Mouse (Mus musculus) heart, embryonic 10.5 days (tissue): ENCODE results near the gene Pstpip1. TPM values are rescaled to one million over a fixed set of nuclear protein-coding genes. Genes with fewer than 3 reads are reported as not detected.

ENCODE experiments used
- DNase-seq: peaks from one replicate; pipeline ENCODE4 v3.0.0-alpha.2; 2017; ENCODE audit warnings: low spot score
- H3K27ac ChIP-seq: fragments of 300-500 bp; sonication (generic); 2 replicates; pipeline ENCODE4 v1.5.1; 2016; ENCODE audit warnings: mild to moderate bottlenecking
- H3K27me3 ChIP-seq: fragments of 300-500 bp; sonication (generic); 2 replicates; pipeline ENCODE4 v1.6.1; 2016; ENCODE audit warnings: mild to moderate bottlenecking; ENCODE audit not compliant: poor library complexity, insufficient read depth, severe bottlenecking
- H3K36me3 ChIP-seq: fragments of 300-500 bp; sonication (generic); 2 replicates; pipeline ENCODE4 v1.6.1; 2016; ENCODE audit warnings: mild to moderate bottlenecking, moderate library complexity
- H3K4me1 ChIP-seq: fragments of 300-500 bp; sonication (generic); 2 replicates; pipeline ENCODE4 v1.6.1; 2016; ENCODE audit warnings: mild to moderate bottlenecking
- H3K4me3 ChIP-seq: fragments of 300-500 bp; sonication (generic); 2 replicates; pipeline ENCODE4 v1.5.1; 2016; ENCODE audit warnings: mild to moderate bottlenecking, moderate library complexity
- H3K9me3 ChIP-seq: fragments of 300-500 bp; sonication (generic); 2 replicates; pipeline ENCODE4 v1.6.1; 2016; ENCODE audit warnings: mild to moderate bottlenecking, moderate library complexity
- WGBS: fragments of 180-500 bp; shearing (Covaris S2); methylation state at CpG from one replicate; pipeline ENCODE4 v1.1.7; 2016; 5-methylcytosine and 5-hydroxymethylcytosine counted together
- polyA plus RNA-seq: library from polyadenylated mRNA; unstranded; fragments of >200 nt; fragmentation: Nextera tagmentation; extraction: Ambion mirVana; gene quantifications from 2 replicates; pipeline ENCODE4 v1.2.1, GENCODE M21; 2016

Pstpip1 gene
- polyA plus RNA-seq, 1 experiment from 2014 or later, result 1.2 TPM

GRCm38 (mm10) chr9:56134614-56135013 is 44.9 kb downstream of the Pstpip1 start:
- DNase-seq, result no peak
- Histone ChIP-seq H3K9me3 (no peaks in the 10 kb centered on the region), H3K36me3 (peaks cover 68% of the 10 kb centered on the region), H3K27ac (no peak overlapping the region), H3K4me3 (no peak overlapping the region), H3K27me3 (no peaks in the 10 kb centered on the region), H3K4me1 (peaks cover 38% of the 10 kb centered on the region)
- 91% methylated on average over 4 of the region's 4 CpGs for WGBS

GRCm38 (mm10) chr9:56135590-56136197 is 45.9 kb downstream of the Pstpip1 start:
- Histone ChIP-seq H3K4me1 (peaks cover 28% of the 10 kb centered on the region), H3K27me3 (no peaks in the 10 kb centered on the region), H3K27ac (no peak overlapping the region), H3K36me3 (peaks cover 71% of the 10 kb centered on the region), H3K4me3 (no peak overlapping the region), H3K9me3 (no peaks in the 10 kb centered on the region)
- 90% methylated on average over 4 of the region's 4 CpGs for WGBS
- DNase-seq, result no peak

GRCm38 (mm10) chr9:56141776-56142175 is 52.0 kb downstream of the Pstpip1 start:
- Histone ChIP-seq H3K9me3 (no peaks in the 10 kb centered on the region), H3K27ac (no peak overlapping the region), H3K4me3 (no peak overlapping the region), H3K27me3 (no peaks in the 10 kb centered on the region), H3K4me1 (no peaks in the 10 kb centered on the region), H3K36me3 (peaks cover 72% of the 10 kb centered on the region)
- DNase-seq, result no peak
- 84% methylated on average over 9 of the region's 9 CpGs for WGBS

- 91% methylated on average over 7 of the region's 7 CpGs for WGBS
- Histone ChIP-seq H3K27ac (no peak overlapping the region), H3K9me3 (no peaks in the 10 kb centered on the region), H3K27me3 (no peaks in the 10 kb centered on the region), H3K4me3 (no peak overlapping the region), H3K4me1 (peaks cover 15% of the 10 kb centered on the region; the same call in 1 of the 2 replicates), H3K36me3 (peaks cover 71% of the 10 kb centered on the region)
- no peak for DNase-seq
Observed at GRCm38 (mm10) chr9:56144366-56145003, 54.7 kb downstream of the Pstpip1 start.

GRCm38 (mm10) chr9:56146326-56146923 is 56.7 kb downstream of the Pstpip1 start:
- H3K27ac ChIP-seq, result no peak overlapping the region
- peaks cover 61% of the 10 kb centered on the region for H3K36me3 ChIP-seq
- no peak for DNase-seq
- 92% methylated on average over 16 of the region's 16 CpGs for WGBS
- H3K27me3 ChIP-seq, result no peaks in the 10 kb centered on the region
- peaks cover 15% of the 10 kb centered on the region; the same call in 1 of the 2 replicates for H3K4me1 ChIP-seq
- no peak overlapping the region for H3K4me3 ChIP-seq
- H3K9me3 ChIP-seq, result no peaks in the 10 kb centered on the region

- Histone ChIP-seq H3K9me3 (no peaks in the 10 kb centered on the region), H3K27ac (peak overlapping the region; percentile 53; the same call in 1 of the 2 replicates), H3K36me3 (peaks cover 13% of the 10 kb centered on the region), H3K27me3 (no peaks in the 10 kb centered on the region), H3K4me1 (peaks cover 36% of the 10 kb centered on the region), H3K4me3 (0 out of 2 replicates have a peak overlapping the region, but pooled peaks have one; percentile 6)
- 52% methylated on average over 7 of the region's 7 CpGs for WGBS
- DNase-seq, result no peak
Observed at GRCm38 (mm10) chr9:56151745-56152481, 62.2 kb downstream of the Pstpip1 start.

GRCm38 (mm10) chr9:56152482-56153007 is 62.8 kb downstream of the Pstpip1 start:
- DNase-seq, result no peak
- H3K4me3 ChIP-seq, result no peak overlapping the region
- H3K27me3 ChIP-seq, result no peaks in the 10 kb centered on the region
- no peaks in the 10 kb centered on the region for H3K9me3 ChIP-seq
- WGBS, result 80% methylated on average over 4 of the region's 4 CpGs
- peaks cover 7% of the 10 kb centered on the region for H3K36me3 ChIP-seq
- H3K4me1 ChIP-seq, result peaks cover 33% of the 10 kb centered on the region
- peak overlapping the region; percentile 64; the same call in 1 of the 2 replicates for H3K27ac ChIP-seq

- WGBS, result 87% methylated on average over 5 of the region's 5 CpGs
- Histone ChIP-seq H3K27me3 (no peaks in the 10 kb centered on the region), H3K4me1 (peaks cover 38% of the 10 kb centered on the region), H3K36me3 (peaks cover 7% of the 10 kb centered on the region), H3K9me3 (no peaks in the 10 kb centered on the region), H3K27ac (no peak overlapping the region), H3K4me3 (no peak overlapping the region)
- DNase-seq, result no peak
Observed at GRCm38 (mm10) chr9:56154572-56154971, 64.8 kb downstream of the Pstpip1 start.

GRCm38 (mm10) chr9:56158077-56158476 is 68.3 kb downstream of the Pstpip1 start:
- Histone ChIP-seq H3K27ac (no peak overlapping the region), H3K36me3 (no peaks in the 10 kb centered on the region), H3K4me3 (no peak overlapping the region), H3K4me1 (peaks cover 38% of the 10 kb centered on the region), H3K9me3 (no peaks in the 10 kb centered on the region), H3K27me3 (no peaks in the 10 kb centered on the region; the same call in 1 of the 2 replicates)
- 58% methylated on average over 2 of the region's 2 CpGs for WGBS
- DNase-seq, result no peak

GRCm38 (mm10) chr9:56159456-56159855 is 69.7 kb downstream of the Pstpip1 start:
- H3K36me3 ChIP-seq, result no peaks in the 10 kb centered on the region
- H3K27me3 ChIP-seq, result no peaks in the 10 kb centered on the region; the same call in 1 of the 2 replicates
- H3K9me3 ChIP-seq, result no peaks in the 10 kb centered on the region
- peak overlapping the region; percentile 98; the same call in 1 of the 2 replicates for H3K27ac ChIP-seq
- peak overlapping the region; percentile 92 for H3K4me3 ChIP-seq
- H3K4me1 ChIP-seq, result peaks cover 33% of the 10 kb centered on the region
- DNase-seq, result no peak
- 6% methylated on average over 2 of the region's 2 CpGs for WGBS

- Histone ChIP-seq H3K4me1 (peaks cover 33% of the 10 kb centered on the region), H3K4me3 (peak overlapping the region; percentile 92), H3K27ac (peak overlapping the region; percentile 98), H3K9me3 (no peaks in the 10 kb centered on the region), H3K27me3 (no peaks in the 10 kb centered on the region; the same call in 1 of the 2 replicates), H3K36me3 (no peaks in the 10 kb centered on the region)
- DNase-seq, result peak; percentile 94
- under 1% methylated on average over 82 of the region's 82 CpGs for WGBS
Observed at GRCm38 (mm10) chr9:56160341-56161141, 70.8 kb downstream of the Pstpip1 start.

GRCm38 (mm10) chr9:56165377-56165776 is 75.6 kb downstream of the Pstpip1 start, which contains the start of gene Tspan3:
Gene Tspan3 (minus strand): TSS chr9:56165477.
- whole genome bisulfite sequencing, result 90% methylated on average over 6 of the region's 6 CpGs
- H3K9me3 ChIP-seq, result no peaks in the 10 kb centered on the region
- H3K4me1 ChIP-seq, result peaks cover 15% of the 10 kb centered on the region
- no peaks in the 10 kb centered on the region; the same call in 1 of the 2 replicates for H3K27me3 ChIP-seq
- H3K27ac ChIP-seq, result no peak within 1 kb of the TSS
- no peak for DNase-seq
- no peak within 1 kb of the TSS for H3K4me3 ChIP-seq
- no peaks in the 10 kb centered on the region for H3K36me3 ChIP-seq
